Mouse (Mus musculus) adipocyte (in vitro differentiated cells): ENCODE measurements around the gene Clybl.
A peak's percentile ranks its signal among the peaks of the same experiment; 100 is the strongest.

ENCODE experiments used
- DNase-seq: peaks from one replicate; pipeline ENCODE4 v3.0.0-alpha.2; 2016; ENCODE audit warnings: low spot score

The Clybl gene

DNA sequence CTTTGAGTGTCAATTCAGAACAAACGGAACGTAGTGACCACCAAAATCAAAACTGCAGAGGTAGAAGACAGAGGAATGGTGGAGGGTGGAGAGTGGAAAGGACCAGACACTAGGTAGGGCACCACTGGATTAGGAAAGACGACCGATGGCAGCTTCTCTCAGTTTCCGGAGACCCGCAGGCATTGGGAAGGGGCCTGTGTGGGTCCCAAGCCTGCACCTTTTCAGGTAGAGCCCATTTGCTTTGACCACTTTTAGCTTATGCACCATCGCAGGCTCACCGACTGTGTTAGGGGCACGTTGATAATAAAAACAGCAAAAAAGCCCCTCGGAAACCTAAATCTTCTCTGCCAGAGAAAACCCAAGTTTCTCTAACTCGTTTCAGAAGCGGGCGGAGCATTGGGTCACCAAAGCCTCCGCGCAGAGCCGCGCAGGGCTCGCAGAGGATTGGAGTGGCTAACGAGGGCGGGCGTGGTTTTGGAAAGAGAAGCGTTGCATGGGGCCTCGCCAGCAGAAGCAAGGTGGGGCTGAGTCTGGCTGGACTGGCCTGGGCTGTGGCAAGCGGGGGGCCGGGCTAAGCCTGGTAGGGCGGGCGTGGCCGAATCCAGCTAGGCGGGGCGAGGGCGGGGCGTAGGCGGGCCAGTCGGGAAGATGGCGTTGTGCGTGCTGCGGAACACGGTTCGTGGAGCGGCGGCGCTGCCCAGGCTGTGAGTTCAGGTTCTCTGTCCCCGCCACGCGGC lies at the start of gene Clybl:
Gene Clybl (plus strand): TSS at position 627 of the 737 bp plus-strand sequence.
- DNase-seq: peak; percentile 93

DNA sequence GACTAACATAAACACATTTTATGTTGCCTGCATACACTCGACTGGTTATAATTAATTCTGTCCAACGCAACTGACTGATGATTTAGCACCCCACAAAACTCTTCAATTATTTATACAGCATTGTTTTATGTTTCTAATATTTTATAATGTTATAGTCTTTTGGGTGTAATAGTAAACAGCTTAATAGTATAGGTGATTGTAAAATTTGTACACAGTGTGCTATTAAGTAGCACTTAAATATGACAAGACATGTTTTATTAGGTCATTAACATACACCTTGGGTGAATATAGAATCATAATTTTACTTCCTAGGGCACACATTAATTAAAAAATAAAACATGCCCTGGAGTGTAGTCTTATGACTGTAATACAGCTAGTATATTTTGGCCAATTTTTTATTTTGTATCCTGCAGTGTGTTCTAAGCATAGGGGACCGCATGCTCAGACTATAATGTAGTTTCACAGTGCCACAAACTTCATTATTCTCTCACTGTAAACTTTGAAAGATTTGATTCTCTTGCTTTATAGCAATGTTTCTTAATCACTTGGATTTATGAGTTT lies 45.1 kb upstream of the Clybl start:
- DNase-seq: no peak

DNA sequence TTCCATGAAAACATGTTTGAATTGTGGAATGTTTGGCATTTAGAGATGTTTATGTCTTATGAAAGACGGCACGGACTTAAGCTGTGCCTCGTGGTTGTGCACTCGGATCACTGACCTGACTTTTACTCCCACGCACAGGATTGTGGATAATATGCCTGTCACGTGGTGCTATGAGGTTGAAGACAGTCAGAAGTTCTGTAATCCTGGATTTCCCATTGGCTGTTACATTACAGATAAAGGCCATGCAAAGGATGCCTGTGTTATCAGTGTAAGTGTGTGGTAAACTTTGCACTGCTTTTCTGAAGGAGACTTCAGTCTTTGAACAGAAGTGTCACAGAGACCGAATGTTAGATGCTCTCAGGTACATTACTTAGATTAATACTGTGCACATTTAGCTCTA lies 44.3 kb upstream of the Clybl start:
- no peak for DNase-seq

DNA sequence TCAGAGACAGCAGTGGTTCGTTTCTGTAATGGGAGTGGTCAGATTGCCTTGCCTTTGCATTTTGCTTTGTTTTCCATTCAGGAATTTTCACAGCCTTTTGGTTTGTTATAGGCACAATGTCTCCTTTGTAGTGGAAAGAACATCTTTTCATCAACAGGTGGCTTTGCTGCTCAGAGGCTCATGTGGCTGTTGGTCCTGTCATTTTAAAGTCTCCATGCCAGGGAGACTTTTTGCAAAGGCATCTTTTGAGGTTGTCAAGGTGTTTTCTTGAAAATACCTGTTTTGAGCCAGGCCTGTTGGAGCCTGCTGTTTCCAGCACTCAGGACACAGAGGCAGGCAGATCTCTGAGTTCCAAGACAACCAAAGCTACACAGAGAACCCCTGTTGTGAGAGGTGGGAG lies 41.4 kb upstream of the Clybl start:
- DNase-seq: no peak

DNA sequence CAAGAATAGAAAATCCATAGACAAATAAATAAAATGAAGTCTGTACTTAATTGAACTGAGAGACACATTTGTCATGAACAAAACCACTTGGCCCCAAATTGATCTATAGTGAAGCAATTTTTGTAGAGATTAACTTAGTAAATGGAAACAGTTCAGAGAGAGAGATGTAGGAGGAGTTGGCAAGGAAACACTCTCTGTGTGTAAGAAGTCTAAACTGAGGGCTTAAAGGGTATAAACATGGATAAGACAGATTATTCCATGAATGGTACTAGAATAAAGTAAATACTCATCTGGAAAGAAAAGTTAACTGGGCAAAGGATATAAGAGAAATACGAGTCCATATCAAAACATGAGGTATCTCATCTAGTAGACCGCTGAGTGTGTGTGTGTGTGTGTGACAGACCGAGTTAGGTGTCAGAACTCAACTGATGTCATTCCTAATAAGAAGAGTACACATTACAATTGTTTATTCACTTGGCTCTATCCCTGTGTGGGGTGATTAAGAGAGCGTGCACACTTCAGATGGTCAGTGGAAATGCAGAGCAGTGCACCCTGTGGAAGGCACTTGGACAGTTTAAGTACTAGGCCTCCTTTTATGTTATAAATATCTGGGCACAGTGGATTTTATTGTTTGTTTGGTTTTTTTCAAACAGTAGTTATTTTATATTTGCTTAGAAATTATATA lies 37.8 kb upstream of the Clybl start:
- no peak for DNase-seq

DNA sequence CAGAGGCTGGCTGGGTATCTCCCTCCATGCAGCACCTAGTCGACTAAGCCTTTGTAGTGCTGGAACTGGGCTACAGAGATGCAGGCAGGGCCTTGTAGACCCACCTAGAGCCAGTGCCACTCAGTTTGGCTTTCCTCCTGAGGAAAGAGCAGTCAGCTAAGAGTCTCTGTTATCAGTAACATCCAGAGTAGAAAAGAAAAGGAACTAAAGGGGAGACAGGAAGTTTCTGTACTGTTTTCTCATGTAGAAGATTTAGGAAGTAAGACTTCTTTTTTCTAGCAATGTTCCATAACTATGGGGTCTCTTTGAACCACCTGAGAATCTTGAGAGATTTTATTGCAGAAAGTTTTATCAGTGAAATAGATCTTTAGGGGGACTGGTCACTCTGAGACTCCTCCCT lies 36.1 kb upstream of the Clybl start:
- DNase-seq: no peak

DNA sequence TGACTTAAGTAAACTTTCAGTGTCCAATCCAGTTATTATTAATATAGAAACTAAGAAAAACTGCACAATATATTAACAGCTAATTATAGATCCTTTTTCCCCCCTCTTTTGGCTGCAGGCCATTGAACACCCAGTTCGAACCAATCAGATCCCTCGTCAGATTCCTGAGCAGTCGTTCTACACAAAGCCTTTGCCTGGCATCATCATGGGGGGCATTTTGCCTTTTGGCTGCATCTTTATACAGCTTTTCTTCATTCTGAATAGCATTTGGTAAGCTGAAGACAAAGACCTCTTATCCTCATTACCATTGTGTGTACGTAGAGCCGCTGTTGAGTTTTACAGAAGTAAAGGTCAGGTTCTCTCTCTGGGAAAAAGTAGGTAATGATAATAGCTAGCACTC lies 30.9 kb upstream of the Clybl start:
- no peak for DNase-seq

DNA sequence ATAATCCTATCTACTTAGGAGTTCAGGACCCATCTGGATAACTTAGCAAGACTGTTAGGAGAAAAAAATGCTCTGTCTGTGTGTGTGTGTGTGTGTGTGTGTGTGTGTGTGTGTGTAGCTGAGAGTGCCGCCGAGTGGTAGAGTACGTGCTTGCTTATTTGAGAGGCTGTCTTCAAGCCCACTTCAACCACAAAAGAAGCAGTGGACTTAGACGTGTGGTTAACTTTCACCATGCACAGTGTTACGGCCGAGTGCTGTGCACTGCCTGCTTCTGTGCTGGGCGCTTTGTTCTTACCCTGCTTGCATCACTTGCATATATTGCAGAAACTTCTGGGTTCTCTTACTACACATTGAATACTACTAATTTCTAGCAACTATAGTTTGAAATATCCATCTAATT lies 23.8 kb upstream of the Clybl start:
- DNase-seq: no peak

DNA sequence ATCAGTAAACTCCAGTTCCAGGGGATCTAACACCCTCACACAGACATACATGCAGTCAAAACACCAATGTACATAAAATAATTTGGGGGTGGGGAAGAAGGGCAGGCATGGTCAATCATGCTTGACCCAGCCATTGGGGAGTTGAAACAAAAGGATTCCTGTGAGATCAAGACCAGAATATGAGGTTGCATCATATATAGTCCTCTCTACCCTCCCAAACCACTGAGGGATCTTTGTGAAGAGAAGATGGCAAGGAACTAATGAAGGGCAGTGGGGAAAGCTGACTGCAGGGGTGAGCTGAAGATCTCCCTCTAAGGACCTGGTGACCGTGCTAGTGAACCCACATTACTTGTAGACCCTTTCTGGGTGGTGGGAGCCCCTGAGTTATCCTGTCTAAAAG lies 20.6 kb upstream of the Clybl start:
- no peak for DNase-seq

DNA sequence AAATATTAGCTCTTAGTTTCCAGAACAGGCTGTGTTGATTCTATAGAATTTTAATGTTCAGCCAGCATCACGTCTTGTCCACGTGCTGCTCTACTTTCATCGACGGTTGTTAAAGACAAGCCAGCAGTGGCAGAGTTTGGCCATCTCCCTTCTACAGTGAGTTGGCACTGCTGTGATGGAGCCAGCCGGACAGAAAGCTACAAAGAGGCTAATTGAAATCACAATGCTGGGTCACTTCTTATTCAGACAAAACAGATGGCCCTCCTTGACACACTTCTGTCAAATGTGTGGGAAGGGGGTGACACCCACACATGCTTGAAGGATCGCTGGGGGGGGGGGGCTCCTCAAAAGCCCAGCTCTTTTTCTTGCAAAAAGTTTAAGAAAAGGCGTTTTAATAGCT lies 12.6 kb upstream of the Clybl start:
- no peak for DNase-seq

DNA sequence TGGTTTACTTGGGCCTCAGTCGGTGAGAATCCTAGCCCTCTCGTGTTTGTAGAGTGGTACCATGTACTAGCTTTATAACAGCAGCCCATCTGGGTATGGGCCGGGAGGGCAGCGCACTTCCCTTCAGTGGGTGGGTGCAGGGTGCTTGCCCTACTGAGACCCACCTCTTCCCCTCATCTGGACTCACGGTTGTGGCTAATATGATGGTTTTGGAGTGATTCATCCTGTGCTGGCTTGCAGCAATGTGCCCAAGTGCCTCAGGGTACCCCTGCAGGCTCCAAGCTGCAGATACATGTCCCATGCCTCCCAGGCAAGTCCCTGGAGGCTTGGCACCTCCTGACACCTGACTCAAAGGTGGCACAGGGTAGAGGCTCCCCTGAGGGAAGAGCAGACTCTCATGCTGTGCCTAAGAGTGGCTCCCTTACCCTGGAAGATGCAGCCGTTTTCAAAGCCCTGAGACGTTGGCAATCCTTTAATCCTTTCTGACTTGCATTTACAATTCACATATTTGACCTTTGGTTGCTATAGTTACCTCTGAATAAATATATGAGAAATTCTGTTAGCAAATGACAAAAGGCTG lies 11.2 kb upstream of the Clybl start:
- no peak for DNase-seq

DNA sequence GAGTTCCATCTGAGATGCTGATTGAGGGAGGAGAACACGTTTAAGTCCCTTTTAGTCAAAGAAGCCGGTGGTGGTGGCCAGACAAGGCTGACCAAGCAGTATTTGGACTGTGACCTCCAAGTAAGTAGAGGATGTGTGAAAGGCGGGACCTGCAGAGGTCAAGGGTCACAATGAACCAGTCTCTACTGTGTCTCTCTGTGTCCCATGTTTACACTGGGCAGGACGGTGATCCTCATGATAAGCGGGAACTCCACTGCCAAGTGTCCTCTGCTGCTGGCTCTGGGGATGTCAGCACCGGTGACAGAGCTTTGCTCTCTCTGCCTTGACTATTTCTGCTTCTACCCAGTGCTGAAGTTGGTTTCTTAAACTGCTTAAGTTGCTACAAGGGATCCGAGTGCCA lies 10.5 kb upstream of the Clybl start:
- no peak for DNase-seq

DNA sequence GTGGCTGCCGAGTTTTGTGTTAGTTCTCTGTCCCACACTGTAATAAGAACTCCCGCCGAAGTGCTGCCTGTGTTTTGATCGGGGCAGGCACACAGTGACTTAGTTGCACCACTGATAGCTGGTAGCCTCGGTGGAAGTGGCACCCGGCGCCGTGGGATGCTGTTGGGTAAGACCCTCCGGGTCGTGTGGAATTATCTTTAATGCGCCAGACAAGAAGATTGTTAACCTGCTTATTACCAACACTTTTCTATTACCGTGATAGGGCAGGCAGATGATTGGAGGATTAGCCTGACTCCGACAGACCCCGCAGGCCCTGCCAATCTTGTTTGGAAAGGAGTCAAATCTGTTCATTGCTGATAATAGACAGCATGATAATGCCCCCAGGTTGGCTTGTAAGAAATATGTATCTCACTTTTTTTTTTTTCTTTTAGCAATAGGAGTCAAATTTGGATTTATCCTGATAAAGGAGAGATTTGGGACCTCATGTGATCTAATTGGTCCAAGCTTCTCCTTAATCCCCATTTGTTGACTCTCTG lies 5.2 kb upstream of the Clybl start:
- DNase-seq: no peak

DNA sequence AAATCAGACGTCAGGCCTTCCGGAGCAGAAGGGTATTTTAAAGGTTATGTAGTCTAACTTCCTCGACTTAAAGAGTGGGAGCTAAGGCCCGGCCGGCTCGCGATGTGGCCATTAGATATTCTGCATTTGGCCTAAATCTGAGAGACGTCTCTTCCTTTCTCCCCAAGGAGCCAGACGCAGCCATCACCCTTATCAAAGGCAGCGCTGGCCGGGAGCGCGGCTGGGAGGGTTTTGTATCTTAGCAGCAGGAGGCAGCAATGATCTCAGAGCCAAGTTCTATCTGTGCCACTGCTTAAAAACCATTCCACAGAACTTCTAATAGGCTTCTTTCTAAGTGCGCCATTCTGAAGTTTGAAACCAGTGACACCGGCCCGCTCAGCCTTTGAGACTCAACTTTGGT lies 2.2 kb upstream of the Clybl start:
- DNase-seq: no peak

DNA sequence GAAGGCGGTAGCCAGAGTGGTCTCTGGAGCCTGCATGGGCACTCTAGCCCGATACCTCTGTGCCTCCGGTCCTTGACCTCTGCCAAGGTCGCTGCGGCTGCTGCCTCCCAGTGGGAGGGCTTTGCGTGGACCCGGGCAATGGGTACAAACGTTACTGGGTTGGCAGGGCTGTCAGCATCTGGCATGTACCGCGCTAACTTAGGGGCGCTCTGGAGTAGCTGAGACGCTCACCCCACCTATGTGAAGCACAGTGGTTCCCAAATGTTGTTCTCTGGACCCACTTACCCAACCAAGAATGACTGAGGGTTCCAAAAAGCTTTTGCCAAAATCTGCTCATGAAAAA lies 282 bp downstream of the Clybl start:
- DNase-seq: no peak

DNA sequence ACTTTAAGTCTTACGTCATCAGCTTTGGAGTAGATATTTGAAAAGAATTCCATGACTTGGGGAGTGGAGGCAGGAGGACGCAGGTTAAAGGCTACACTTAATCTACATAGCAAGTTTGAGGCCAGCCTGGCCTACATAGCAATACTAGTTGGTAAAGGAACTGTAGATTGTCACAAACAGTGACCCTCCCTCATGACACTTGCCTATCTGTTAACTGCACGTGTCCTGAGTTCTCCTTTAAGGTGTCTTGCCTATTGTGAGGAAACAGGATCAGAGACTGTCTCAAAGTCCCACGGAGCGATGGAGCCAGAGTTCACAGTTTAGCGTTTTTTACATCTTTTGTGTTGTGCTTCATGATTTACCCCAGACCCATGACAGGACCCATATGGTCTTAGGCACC lies 716 bp downstream of the Clybl start:
- no peak for DNase-seq

DNA sequence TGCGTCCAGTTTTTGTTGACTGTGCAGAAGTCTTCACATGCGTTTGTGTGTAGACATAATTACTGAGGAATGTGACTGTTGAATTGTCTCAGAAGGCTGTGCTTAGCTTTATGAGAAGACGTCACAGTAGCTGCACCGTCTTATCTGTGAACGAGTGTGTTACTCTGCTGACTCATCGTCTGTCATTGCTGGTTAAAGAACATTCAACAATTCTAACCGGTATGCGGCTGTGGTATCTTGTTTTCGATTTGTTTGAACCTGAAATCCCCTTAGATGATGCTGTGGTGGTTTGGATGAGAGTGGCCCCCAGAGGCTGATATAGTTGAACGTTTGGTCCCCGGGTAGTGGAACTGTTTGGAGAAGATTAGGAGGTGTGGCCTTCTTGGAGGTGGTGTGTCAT lies 2.5 kb downstream of the Clybl start:
- no peak for DNase-seq

DNA sequence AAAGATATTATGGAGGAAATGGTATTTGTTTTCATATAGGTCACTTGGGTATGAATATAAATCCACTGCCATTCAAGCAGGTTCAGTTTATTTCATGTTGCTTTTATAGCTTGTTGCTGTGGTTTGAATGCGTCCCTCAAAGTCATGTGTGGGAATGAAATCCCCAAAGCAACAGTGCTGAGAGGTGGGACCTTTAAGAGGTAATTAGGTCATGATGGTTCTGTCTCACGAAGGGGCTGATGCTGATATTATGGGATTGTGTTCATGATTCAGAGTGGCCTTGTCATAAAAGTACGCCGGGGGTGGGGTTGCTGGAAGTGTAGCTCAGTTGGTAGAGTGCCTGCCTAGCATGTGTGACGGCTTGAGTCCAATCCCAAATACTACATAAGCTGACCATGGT lies 6.7 kb downstream of the Clybl start:
- DNase-seq: no peak

DNA sequence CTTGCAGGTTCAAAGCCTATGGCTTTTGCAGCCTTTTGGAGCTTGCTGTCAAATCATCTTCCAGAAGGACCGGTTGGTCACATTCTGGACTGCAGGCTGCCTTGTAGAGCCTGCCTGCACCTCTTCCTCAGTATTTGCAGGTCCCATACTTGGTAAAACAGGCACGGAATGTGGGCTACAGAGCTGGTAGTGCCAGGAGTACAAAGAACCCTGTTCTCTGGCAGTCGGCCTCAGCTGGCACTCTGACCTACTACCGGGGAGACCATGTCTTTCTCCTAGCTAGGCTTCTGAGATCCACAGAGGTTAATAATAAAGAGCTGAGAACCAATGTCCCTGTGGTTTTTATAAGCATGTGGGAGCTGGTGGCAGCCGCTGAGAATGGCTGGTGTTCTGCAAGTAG lies 8.4 kb downstream of the Clybl start:
- peak; percentile 39 for DNase-seq

DNA sequence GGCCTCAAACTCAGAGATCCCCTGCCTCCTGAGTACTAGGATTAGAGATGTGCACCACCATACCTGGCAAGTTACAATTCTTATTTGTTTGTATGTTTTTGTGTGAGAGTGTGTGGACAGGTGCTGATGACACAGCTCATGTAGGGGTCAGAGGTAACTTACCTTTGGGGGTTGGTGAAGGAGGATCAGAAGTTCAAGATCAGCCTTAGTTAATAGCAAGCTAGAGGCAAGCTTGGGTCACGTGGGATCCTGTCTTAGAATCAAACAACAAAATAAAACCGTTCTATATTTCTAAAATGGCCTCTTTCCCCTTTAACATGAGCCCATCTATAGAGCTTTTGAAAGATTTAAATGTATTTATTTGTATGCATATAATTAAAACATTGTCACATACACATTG lies 9.0 kb downstream of the Clybl start:
- no peak for DNase-seq

DNA sequence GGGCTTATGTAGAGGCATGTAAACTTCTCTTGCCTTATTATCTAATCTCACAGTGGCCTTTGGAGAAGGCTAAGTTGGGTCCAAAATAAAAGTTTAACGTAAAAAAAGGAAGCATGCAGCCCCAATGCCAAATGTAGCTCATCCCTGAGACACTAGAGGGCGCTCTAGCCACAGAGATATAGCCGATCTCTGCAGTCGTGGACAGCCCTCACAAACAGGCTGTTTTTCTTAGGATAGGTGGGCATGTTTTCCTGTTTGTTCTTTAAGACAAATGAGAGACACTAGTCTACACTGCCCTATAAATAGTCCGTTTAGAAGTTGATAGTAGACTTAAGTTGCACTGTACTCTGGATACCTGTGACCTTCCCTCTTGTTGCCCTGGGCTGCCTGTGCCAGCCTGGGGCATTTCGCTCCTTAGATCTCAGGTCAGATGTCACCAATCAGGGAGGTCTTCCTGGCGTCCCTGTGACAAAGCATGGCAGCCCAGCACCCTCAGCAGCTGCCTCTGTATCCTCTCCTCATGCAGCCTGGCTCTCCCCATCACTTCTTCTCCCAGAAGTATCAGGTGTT lies 9.5 kb downstream of the Clybl start:
- peak; percentile 82 for DNase-seq

DNA sequence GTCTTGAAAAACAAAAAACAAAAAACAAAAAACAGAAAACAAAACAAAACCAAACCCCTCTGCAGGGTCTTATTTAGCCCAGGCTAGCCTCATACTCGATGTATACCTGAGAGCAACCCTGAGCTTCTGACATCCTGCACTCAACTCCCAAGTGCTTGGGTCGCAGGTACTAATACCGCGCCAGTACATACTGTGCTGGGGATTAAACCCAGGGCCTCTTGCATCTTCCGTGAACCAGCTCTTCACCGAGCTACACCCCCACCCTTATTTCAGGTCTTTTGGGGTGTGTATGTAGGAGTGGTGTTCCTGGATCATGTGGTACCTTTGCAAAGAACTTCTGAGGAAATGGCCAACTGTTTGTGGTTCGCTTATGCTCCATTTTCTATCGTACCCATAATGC lies 13.1 kb downstream of the Clybl start:
- no peak for DNase-seq

DNA sequence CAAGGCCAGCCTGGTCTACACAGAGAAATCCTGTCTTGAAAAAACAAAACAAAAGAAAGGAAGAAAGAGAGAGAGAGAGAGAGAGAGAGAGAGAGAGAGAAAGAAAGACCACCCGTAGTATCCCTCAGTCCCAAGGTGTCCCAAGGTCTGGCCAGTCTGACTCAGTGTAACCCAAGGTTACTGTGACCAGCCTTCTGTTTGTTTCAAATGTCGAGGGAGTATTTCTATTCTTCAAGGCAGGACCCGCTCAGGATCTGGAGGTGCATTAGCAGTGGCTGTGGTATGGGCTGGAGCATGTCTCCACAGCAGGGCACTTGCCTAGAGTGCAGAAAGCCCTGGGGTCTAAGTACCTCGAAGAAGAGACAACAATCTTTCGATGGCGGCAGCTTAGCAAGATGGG lies 15.3 kb downstream of the Clybl start:
- DNase-seq: no peak
